Mouse (Mus musculus) ovary, adult 18-20 months (tissue): ENCODE data around the gene Sh3d19.

ENCODE experiments used
- DNase-seq: peaks from one replicate; pipeline ENCODE4 v3.0.0; 2022; ENCODE audit warnings: low spot score, mixed read lengths

The Sh3d19 gene

DNA sequence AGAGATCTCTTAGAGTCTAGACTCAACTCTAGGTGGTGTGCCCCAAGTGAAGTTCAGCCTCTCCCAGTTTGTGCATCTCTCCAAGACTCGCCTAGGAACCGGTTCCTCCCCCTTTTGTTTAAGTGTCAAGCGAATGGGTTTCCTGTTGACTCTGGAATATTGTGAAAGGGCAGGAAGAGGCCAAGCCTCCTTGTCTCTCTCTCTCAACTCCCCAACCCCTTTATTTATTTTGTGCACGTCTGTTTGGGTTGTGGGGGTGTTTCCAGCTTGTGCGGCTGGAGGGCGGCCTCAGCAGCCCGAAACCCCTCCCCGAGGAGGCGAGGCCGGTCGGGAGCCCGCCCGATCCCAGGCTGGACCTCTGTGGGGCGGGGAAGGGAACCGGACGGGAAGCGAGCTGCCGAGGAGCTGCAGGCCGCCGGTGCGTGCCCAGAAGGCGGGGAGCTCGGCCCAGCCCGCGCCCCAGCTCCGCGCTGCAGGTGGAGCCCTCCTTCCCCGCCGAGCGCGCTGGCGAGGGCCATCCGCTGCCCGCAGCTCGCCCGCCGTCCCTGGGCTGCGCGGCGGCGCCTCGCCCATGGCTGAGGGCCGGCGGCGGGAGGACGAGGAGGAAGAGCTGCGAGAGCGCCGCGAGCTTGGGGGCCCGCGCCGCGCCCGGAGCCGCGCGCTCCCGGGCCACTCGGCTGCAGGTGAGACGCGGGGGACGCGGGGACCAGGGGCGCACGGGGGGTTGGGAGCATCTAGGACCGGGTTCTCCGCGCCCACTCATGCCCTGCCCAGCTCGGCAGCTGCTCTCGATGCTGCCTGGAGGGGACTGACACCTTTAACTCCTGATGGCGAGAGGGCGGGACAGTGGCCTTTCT, at the start of gene Sh3d19:
TSS of gene Sh3d19 (plus strand) at position 368 of the 857 bp plus-strand sequence.
- DNase-seq: peak; percentile 81

DNA sequence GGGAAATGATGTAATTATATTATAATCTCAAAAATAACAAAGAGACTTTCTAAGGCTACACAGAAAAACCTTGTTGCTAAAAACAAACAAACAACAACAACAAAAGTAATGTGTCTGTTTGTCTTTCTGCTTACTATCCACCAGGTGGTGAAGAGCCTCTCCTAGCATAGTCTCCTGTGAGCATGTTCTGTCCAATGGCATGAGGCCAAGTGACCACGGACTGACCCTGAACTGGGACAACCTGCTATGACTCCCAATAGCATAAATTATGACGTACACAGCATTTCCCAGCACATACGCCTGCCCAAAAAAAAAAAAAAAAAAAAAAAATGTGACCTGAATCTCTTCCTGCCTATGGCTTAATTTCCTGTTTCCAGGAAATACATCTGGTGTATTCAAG, 48.6 kb upstream of the Sh3d19 start:
- DNase-seq: peak; percentile 4

DNA sequence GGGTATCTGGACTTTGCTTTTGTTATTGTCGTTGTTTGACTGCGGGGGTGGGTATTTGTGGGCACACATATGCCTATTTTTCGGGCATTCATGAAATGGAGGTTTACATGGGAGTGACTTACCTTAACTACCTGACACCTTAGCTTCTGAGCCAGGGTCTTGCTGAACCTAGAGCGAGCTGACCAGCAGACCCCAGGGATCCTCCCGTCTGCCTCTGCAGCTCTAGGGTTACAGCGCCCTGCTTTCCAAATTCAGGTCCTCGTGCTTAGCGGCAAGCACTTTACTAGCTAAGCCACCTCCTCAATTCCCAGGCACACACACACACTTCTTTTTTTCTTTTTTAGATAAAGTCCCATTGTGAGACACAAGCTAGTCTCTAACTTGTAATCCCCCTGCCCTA, 47.6 kb upstream of the Sh3d19 start:
- no peak for DNase-seq

DNA sequence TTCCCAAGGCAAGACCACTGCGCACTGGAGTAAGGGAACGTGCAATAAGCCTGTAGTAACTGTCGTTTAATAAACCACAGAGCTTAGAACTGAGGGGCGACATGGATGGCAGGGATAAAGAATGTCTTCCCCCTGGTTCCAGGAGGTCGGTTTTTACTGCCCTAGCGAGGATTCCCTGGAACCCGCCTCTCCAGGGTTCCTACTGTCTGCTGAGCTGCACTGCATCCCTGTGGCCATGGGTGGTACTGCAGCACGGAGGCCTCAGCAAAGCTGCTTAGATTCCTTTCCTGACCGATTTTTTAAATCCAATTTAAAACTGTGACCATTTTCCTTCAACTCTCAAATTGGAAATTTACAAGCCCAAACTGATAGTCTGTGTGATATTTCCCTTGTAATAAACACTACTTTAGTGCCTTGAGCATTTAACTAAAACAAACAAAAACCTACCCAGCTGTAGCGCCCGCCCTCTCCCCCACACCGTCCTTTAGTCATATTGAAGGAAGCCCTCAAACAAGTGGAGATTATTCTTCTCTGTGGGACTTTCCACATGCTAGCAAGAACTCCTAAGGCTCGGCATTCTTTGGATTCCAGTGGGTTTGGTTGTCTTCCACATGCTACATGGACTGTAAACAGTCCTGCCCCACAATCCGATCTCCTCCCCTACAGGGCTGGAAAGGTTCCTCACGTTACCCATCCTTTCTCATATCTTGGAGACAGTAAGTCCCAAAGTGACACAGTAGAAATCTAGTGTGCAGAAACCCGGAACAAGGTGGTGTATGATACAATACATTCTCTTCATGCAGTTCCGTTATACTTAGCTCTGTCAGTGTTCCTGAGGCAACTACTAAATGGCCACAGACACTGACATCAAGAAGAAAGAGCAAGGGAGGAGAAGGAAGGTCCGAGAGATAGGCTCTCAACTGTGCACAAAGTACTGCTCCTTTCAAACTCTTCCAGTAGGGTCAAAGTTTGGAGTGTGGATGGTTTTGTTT, 46.7 kb upstream of the Sh3d19 start:
- DNase-seq: peak; percentile 38

DNA sequence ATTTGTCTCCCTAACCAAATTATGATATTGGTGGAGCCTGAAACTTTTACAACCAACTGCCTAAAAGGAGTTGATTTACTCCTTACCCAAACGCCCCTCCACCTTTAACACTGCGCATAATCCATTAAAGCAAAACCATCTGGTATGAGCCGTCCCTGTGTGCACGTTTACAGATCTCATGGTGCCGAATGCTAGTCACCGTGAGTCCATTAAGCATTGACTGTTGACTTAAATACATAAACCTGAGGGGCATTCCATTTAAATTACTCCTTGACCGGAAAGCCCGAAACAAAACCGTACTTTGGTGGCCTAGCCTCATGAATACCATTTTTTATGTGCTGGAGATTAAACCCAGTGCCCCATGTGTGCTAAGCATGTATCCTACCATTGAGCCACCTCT, 43.6 kb upstream of the Sh3d19 start:
- no peak for DNase-seq

DNA sequence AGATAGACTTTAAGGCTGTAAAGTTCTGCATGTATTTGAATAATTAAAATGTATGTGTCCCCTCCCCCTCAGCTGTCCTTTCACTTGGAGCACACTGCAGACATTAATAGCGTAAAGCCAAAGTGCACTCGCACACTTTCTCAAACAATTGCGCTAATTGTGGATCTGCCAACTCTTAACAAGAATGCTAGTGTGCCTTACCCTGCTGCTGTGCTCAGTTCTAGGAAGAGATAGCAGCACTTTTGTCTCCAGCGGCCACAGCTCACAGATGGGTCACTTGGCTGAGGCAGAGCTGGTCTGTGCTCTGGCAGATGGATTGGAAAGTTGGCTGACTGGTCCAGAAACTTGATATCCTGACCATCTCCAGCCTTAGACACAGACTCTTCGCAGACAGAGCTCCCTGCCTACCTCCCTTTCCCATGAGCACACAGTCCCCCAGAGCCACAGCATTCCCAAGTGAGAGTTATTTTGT, 42.7 kb upstream of the Sh3d19 start:
- DNase-seq: no peak

DNA sequence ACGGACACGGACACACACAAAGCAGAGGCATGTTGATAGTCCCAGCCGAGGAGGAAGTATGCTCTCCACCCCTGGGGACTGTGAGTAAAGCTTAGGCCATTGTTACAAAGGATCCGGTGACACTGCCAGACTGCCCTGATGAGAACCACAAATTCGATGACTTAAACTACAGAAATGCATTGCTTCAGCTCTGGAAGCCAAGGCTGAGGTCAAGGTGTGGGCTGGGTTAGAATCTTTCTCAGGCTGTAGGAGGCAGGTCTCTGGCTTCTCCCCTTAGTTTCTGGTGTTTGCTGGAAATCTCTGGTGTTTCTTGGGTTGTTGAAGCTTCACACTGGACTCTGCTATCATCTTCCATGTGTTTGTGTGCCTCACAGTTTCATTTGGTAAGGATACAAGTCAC, 41.2 kb upstream of the Sh3d19 start:
- no peak for DNase-seq

DNA sequence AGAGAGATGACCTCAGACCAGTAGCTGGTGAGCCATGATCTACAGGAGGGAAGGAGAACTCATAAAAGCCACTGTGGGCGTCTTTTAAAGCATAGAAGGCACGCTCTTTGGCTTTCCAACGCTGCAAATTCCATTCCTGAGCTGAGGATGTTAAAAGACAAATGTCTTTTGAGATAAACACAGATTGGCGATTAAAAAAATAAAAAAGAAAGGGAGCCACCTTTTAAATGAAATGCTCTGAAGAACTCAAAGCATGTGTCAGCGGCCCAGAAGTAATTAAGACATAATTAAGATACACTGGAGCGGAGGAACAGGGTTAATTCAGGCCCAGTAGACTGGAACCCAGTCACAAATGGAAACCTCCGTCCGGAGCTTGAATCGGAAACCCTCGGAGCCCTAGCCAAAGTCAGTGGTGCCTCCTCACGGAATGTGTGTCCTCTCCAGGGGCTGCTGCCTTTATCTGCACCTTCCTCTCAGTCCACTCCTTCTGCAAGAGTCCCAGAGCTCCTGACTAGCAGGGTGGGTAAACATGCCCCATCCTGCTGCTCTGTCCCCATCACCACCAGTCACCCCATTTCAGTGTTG, 40.1 kb upstream of the Sh3d19 start:
- no peak for DNase-seq

DNA sequence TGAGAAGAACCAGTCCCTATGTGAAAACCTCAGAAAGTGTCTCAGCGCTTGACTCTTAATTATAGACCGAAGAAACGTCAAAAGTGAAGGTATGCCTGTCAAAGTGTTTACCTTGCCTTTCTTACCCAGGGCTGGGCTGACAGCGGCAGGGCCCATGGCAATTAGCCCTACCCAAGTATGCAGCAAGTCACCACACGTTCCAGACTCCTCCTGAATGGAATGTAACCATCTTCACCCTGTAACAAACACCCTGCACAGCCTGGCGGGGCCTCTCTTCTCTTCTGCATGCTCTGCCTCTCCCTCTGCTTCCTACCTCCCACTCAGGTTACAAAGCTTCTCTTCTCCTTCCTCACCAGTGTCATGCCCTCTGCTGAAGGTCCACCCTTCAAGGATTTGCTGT, 39.0 kb upstream of the Sh3d19 start:
- DNase-seq: no peak

DNA sequence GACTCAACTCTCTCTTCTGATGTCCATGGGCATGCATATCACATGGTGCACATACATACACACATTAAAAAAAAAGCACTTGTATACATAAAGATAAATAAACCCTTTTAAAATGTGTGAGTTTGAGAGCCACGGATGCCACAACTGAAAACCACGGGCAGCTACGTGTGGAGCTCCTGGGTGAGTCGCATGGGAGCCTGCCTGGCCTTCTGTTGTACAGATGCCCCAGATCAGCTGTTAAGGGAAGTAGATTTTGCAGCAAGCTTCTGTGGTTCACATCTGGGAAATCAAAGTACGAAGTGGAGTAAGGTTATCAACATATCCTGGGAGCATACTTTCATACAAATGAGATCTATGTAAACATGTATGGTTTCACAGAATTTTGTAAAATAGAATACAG, 37.3 kb upstream of the Sh3d19 start:
- no peak for DNase-seq

DNA sequence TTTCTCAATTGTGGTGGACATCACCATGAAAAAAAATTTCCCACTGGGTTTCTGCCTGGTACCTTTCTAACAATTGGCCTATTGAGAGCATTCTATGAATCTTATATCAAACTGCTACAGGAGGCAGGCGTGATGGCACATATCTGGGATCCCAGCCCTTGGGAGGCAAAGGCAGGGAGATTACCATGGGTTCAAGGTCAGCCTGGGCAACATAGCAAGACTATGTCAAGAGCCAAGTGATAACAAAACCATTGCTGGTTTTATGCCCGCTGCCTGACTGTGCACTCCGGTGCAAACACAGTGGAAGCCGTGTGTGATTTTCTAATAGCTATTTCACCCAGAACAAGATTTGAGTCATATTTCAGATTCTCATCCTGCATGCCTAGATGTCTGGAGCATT, 20.0 kb upstream of the Sh3d19 start:
- peak; percentile 26 for DNase-seq

DNA sequence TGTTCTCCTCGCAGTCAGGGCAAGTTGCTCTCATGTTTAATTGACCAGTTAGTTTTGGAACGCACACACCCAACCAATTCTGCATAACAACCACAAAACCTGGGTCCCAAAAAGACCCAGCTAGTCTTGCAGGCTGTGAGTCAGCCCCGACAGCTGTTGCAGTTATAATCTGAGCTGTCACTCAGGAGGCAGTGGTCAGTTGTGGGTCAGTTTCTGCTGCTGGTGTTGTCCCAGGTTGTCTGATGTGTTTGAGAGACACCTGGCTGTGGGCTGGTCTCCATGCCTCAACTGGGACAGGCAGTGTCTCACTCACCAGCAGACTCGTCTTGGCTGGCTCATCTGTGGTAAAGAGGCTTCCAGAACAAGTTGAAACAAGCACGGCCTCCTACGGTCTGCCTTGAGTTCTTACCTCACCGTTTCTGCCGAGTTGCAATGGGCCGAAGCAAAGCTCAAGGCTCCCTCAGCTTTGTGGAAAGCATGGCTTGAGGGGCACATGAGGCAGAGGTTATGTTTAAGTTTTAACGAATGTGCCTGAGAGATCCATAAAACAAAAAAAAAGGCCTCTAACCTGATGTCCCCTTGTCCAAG, 18.1 kb upstream of the Sh3d19 start:
- DNase-seq: no peak

DNA sequence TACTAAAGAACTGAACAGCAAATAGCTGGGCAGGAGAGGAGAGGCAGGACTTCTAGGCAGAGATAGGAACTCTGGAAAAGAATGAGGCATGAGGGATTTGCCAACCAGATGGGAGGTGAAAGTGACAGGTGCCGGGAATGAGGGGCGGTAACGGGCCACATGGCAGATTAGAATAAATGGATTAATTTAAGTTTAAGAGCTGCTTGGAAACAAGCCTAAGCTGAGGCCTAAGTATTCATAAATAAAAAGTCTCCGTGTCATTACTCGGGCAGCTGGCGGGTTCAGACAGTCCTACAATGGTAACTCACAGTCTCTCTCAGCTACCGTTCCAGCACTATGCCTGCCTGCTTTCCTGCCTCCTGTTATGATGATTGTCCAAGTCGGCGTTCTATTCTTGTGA, 15.6 kb upstream of the Sh3d19 start:
- DNase-seq: no peak

DNA sequence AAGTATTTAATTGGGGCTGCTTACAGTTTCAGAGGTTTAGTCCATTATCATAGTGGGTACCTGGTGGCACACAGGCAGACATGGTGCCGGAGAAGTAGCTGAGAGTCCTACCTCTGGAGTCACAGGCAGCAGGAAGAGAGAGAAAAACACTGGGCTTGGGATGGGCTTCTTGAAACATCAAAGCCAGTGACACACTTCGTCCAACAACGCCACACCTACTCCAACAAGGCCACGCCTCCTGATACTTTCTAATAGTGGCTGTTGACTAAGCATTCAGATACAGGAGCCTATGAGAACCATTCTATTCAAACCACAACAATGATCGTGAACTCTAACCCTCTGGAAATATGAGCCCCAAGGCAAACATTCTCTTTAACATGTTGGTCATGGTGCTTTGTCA, 15.2 kb upstream of the Sh3d19 start:
- no peak for DNase-seq

DNA sequence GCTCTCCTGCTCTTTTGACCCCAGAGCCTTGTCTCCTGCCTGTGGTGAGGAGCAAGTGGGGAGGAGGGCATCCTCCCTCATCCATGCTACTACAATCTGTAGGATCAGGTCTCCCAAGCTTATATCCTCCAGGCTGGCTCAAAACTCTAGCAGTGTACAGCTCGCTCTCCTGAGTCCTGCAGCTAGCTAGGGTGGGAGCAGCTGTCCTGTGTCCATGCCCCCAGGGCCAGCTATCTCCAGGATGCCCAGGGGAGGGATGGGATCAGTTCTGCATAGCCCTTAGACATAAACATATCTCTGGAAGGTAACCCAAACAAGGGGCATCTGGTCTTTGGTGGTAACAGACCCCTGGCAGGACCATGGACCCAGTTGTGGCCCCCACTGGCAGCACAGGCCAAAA, 11.2 kb upstream of the Sh3d19 start:
- no peak for DNase-seq

DNA sequence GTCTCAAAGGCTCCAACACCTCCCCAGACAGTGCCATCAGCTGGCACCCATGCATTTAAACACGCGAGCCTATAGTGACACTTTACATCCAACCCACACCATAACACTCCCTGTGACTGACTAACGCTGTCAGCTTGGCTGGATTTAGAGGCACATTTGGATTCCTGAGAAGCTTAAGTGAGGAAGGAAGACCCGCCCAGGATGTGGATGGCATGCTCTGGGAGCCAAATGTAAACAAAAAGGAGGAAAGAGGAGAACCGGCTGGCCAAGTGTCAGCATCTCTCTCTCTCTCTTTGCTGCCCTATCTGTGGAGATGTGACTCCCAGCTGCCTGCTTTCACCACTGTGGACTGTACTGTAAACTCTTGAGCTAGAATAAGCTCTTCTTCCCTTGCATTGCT, 9.8 kb upstream of the Sh3d19 start:
- DNase-seq: no peak

DNA sequence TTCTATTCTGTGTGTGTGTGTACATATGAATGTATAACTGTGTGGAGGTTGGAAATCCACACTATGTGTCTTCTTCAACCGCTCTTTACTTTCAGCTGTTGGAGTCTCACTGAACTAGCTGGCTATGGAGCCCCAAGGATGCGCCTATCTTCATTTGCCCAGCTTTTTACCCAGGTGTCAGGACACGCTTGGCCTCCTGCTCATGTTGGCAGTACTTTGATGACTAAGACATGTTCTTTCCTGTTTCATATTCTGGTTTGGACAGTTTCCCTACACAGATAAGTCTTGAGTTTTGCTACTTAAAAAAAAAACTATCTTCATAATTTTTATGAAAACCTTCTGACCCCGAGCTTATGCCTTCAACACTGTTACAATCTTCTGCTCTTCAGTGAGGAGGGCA, 5.4 kb upstream of the Sh3d19 start:
- DNase-seq: no peak

DNA sequence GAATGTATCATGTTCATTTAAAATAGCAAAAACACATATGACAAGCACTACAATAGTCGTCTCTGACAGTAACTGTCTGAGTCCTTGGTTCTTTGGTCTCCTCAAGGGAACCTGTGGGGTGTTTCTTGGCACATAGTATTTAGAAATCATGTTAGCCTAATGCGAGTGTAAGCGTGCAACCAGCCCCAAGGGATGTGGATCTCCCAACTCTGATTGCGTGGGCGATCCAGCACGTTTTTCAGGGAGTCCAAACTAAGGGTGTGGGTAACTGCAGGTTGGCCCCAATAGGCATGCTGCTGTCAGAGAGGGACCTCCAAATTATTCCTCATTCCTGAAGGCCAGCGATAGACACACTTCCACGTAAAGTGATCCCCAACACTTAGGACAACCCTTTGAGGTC, 1.9 kb upstream of the Sh3d19 start:
- no peak for DNase-seq

DNA sequence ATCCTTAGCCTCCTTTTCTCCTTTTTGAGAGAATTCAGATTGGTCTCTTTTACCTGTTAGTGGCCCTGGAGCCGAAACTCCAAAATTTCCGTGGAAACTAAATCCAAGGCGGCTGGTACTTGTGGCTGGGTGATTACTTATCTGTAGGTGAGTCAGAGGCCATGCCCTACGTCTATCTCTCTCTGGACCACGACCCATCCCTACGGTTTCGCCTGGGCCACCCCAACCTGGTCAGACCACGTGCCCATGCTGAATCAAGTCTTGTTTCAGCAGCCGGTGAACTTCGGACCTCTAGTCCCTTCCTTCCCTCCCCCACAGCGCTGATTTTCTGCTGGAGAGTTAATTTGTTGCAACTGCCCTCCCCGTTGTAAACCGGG, 678 bp downstream of the Sh3d19 start:
- no peak for DNase-seq

DNA sequence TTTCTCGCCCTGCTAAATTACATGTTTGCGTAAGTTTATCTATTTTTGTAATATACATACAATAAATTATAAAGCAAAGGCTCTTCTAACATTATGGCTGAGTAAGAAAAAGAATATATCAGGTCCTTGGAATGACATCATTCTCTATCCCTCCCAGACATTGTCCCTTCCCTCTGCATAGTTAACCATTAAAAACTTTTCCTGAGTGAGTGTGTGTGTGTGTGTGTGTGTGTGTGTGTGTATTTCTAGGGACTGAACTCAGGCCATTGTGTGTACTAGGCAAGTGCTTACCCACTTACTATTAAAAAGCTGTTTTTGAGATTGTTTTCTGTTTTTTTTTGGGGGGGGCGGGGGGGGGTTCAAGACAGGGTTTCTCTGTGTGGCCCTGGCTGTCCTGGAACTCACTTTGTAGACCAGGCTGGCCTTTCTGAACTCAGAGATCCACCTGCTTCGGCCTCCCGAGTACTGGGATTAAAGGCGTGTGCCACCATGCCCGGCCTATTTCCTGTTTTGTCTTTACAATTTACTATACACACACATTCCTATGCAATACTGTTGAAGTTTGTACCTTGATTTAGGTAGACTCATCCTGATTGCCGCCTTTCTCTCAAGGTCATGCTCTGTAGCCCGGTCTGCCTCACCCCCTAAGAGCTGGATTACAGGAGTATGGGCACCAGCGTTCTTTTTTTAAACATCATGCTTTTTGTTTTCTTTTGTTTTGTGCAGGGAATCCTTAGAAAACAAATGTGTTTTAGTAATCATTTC, 2.6 kb downstream of the Sh3d19 start:
- no peak for DNase-seq

DNA sequence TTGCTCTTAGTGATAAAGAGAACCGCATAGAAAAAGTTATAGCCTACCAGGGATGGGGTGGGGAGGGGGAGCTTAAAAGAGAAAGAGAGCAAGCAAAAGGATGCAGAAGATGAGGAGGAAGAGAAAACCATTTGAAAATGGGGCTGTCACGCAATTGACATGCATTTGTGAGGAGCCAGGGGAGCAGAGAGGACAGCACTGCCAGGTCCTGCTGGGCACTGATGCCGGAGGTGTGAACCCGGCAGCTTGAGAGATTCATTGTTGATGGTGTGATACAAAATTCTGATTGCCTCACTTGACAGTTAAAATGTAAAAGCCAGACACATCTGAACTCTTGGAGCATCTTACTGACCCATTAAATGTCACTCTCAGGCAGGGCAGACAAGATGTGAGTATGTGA, 3.5 kb downstream of the Sh3d19 start:
- no peak for DNase-seq
